Mouse (Mus musculus): ENCODE data around the gene Cttn.

The Cttn gene

GRCm38 (mm10) chr7:144391727-144392126 is 79.1 kb downstream of the Cttn start:
- DNase-seq (ENCODE audit: low read depth, low spot score) = no peak

GRCm38 (mm10) chr7:144390676-144391075 is 80.1 kb downstream of the Cttn start:
- DNase-seq (ENCODE audit: low read depth, low spot score) = no peak

GRCm38 (mm10) chr7:144389704-144390103 is 81.1 kb downstream of the Cttn start:
- no peak for DNase-seq (ENCODE audit: low read depth, low spot score)

- no peak for DNase-seq (ENCODE audit: low read depth, low spot score)
Observed at GRCm38 (mm10) chr7:144387537-144387936, 83.3 kb downstream of the Cttn start.
